Mouse (Mus musculus): Measurements from ENCODE around the gene Olfr873. TPM values are rescaled to one million over a fixed set of nuclear protein-coding genes. Genes with fewer than 3 reads are reported as not detected.

Gene Olfr873
- polyA plus RNA-seq (2012; rRNA removed), result not detected in 2 replicates

DNA sequence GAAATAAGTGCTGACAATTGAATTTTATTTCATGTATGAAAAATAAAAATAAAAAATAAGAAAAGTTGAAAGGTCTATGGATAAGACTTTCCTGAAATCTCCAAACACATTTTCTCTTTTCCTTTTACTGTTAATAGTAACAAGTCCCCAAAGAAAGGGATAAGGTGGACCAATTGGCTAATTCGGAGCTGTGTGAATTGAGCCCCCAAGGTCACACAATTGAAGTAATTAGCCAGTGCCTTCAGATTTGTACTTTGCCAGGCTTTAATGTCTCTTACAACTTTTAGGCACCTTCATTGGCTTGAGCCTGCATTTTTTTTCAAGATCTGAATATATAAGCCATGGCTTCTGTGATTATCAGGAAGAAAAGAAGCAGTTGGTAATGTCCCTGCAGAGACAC lies at the start of gene Olfr873:
Gene Olfr873, plus strand, starts transcription at position 301 of the 400 bp plus-strand sequence.

DNA sequence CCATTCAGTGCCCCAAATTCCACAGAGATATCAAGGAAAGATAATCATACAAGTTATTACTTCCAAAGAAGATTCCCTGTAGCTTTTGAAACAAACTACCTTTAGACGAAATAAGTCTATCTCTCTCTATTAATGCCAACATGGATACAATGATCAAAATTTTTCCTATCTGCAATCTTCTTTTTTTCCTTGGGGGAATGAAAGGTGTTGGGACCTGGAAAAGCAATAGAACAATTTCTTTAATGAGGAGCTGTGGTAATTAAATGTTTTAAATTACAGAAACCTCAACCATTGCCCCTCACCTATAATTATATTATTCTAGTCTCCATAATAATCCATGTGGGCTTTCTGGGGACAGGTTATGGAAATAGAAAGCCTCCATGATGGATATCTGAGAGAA lies 16.3 kb upstream of the Olfr873 start, which contains the start of gene Olfr39:
Gene Olfr39, plus strand, starts transcription at position 301 of the 400 bp plus-strand sequence.

GRCm38 (mm10) chr9:20335994-20336393 lies 37.7 kb downstream of the Olfr873 start, which contains the start of gene Olfr18:
Gene Olfr18 (minus strand): TSS chr9:20336094.

Other genes starting within 250 kb of the Olfr873 start
- gene Olfr867, start 241.0 kb upstream of the Olfr873 start, polyA plus RNA-seq (2012; rRNA removed), result not detected in 2 replicates
- gene Olfr868, start 199.9 kb upstream of the Olfr873 start, polyA plus RNA-seq (2012; rRNA removed), result not detected in 2 replicates
- gene Olfr869, start 169.5 kb upstream of the Olfr873 start, polyA plus RNA-seq (2012; rRNA removed), result not detected in 2 replicates
- gene Olfr870, start 124.5 kb upstream of the Olfr873 start, polyA plus RNA-seq (2012; rRNA removed), result not detected in 2 replicates
- gene Olfr871, start 86.3 kb upstream of the Olfr873 start, polyA plus RNA-seq (2012; rRNA removed), result not detected in 2 replicates
- gene Olfr872, start 61.4 kb upstream of the Olfr873 start, polyA plus RNA-seq (2012; rRNA removed), result not detected in 2 replicates
- not detected in 2 replicates for gene Olfr39, start 16.2 kb upstream of the Olfr873 start, polyA plus RNA-seq (2012; rRNA removed)
- 0.02 TPM in 1 of 2 replicates, not detected in the other for gene Olfr18, start 37.6 kb downstream of the Olfr873 start, polyA plus RNA-seq (2012; rRNA removed)
- 8.4 and 25.4 TPM in 2 replicates for gene Zfp560, start 86.6 kb downstream of the Olfr873 start, polyA plus RNA-seq (2012; rRNA removed)
- 14.0 and 22.5 TPM in 2 replicates for gene Zfp26, start 161.6 kb downstream of the Olfr873 start, polyA plus RNA-seq (2012; rRNA removed)
- 22.6 and 29.3 TPM in 2 replicates for gene Zfp426, start 194.2 kb downstream of the Olfr873 start, polyA plus RNA-seq (2012; rRNA removed)
- gene Zfp266, start 222.9 kb downstream of the Olfr873 start, polyA plus RNA-seq (2012; rRNA removed), result 48.9 and 75.4 TPM in 2 replicates